ENCODE assay signal across 13 mouse cellular contexts in genomic region chr13:52875541-52876325, GRCm38 (mm10). TPM values are rescaled to one million over a fixed set of nuclear protein-coding genes. Genes with fewer than 3 reads are reported as not detected.
DNase-seq lines count a peak whose midpoint lies in the region; ATAC-seq and TF ChIP-seq lines count a peak whose summit lies in the region.
"Had no signal": no experiment of that assay in that cellular context is flagged by ENCODE, and none has a peak within 500 bp of the region (broad histone marks: within the 10 kb centered on the region; RNA-seq: fewer than 3 reads in every experiment).

No protein-coding gene starts in this region.

- no peak overlapping the region for H3K4me3 ChIP-seq in heart, embryonic 11.5 days (ENCODE audit: low read depth, low read length)
- H3K4me3 ChIP-seq in midbrain, embryonic 13.5 days (replicated peaks): no peak overlapping the region
- H3K4me3 ChIP-seq in midbrain, postnatal 0 days (ENCODE audit: low read depth, low read length): no peak overlapping the region
- no peak overlapping the region for H3K4me3 ChIP-seq in hindbrain, embryonic 16.5 days (ENCODE audit: low read length)
- H3K4me3 ChIP-seq: neural tube, embryonic 12.5 days had no signal

- peaks cover 36% of the 10 kb centered on the region for H3K4me1 ChIP-seq in heart, embryonic 11.5 days (ENCODE audit: control insufficient read depth, insufficient read depth, low read length)
- H3K4me1 ChIP-seq in midbrain, embryonic 13.5 days (replicated peaks): peaks cover 21% of the 10 kb centered on the region
- peaks cover 4% of the 10 kb centered on the region for H3K4me1 ChIP-seq in midbrain, postnatal 0 days (ENCODE audit: insufficient read depth, low read length)
- H3K4me1 ChIP-seq in hindbrain, embryonic 16.5 days (ENCODE audit: control insufficient read depth, insufficient read depth, low read depth, low read length): peaks cover 10% of the 10 kb centered on the region

- no peak overlapping the region for H3K27ac ChIP-seq in heart, embryonic 11.5 days (ENCODE audit: low read depth, low read length)
- H3K27ac ChIP-seq in midbrain, embryonic 13.5 days: peak overlapping the region; percentile 8; the same call in 1 of the 2 replicates
- no peak overlapping the region for H3K27ac ChIP-seq in midbrain, postnatal 0 days (ENCODE audit: low read depth, low read length)
- no peak overlapping the region for H3K27ac ChIP-seq in hindbrain, embryonic 16.5 days (ENCODE audit: low read depth, low read length)
- H3K27ac ChIP-seq: macrophage; neural tube, embryonic 12.5 days had no signal

- no peak for ATAC-seq in heart, embryonic 11.5 days (replicated peaks; ENCODE audit: insufficient number of reproducible peaks, low FRiP score, low TSS enrichment)
- ATAC-seq in midbrain, embryonic 13.5 days: peak; percentile 63
- ATAC-seq in midbrain, postnatal 0 days (ENCODE audit: low FRiP score): no peak
- ATAC-seq in hindbrain, embryonic 16.5 days: 0 out of 2 replicates have a peak, but pooled peaks have one; percentile 43

- no peaks in the 10 kb centered on the region for H3K27me3 ChIP-seq in heart, embryonic 11.5 days (ENCODE audit: control insufficient read depth, insufficient read depth, low read length)
- H3K27me3 ChIP-seq in midbrain, embryonic 13.5 days: no peaks in the 10 kb centered on the region
- H3K27me3 ChIP-seq in midbrain, postnatal 0 days (ENCODE audit: insufficient read depth, low read length): no peaks in the 10 kb centered on the region
- no peaks in the 10 kb centered on the region for H3K27me3 ChIP-seq in hindbrain, embryonic 16.5 days (replicated peaks; ENCODE audit: control insufficient read depth, insufficient read depth, low read length)
- H3K27me3 ChIP-seq: neural tube, embryonic 12.5 days had no signal

- TF ChIP-seq CTCF in midbrain, postnatal 0 days (IDR thresholded peaks at IDR 0.05): no peak

- H3K36me3 ChIP-seq in heart, embryonic 11.5 days (ENCODE audit: control insufficient read depth, insufficient read depth, low read length): no peaks in the 10 kb centered on the region
- no peaks in the 10 kb centered on the region for H3K36me3 ChIP-seq in midbrain, embryonic 13.5 days
- no peaks in the 10 kb centered on the region for H3K36me3 ChIP-seq in midbrain, postnatal 0 days (ENCODE audit: insufficient read depth, low read length)
- H3K36me3 ChIP-seq in hindbrain, embryonic 16.5 days (ENCODE audit: control insufficient read depth, insufficient read depth, low read length): no peaks in the 10 kb centered on the region
- H3K36me3 ChIP-seq: neural tube, embryonic 12.5 days had no signal

- no peaks in the 10 kb centered on the region for H3K9me3 ChIP-seq in heart, embryonic 11.5 days (replicated peaks; ENCODE audit: control insufficient read depth, low read length)
- no peaks in the 10 kb centered on the region for H3K9me3 ChIP-seq in midbrain, embryonic 13.5 days
- no peaks in the 10 kb centered on the region for H3K9me3 ChIP-seq in midbrain, postnatal 0 days (ENCODE audit: low read length)
- no peaks in the 10 kb centered on the region for H3K9me3 ChIP-seq in hindbrain, embryonic 16.5 days (ENCODE audit: control insufficient read depth, low read length)
- H3K9me3 ChIP-seq: neural tube, embryonic 12.5 days had no signal

- H3K4me2 ChIP-seq in heart, embryonic 11.5 days: peak overlapping the region; percentile 29
- H3K4me2 ChIP-seq in midbrain, embryonic 13.5 days (replicated peaks): no peak overlapping the region
- no peak overlapping the region for H3K4me2 ChIP-seq in midbrain, postnatal 0 days (ENCODE audit: low read depth, low read length, poor library complexity, severe bottlenecking)
- H3K4me2 ChIP-seq in hindbrain, embryonic 16.5 days (ENCODE audit: low read length): no peak overlapping the region
- H3K4me2 ChIP-seq: liver, embryonic 11.5 days; neural tube, embryonic 12.5 days had no signal

- no peak overlapping the region for H3K9ac ChIP-seq in heart, embryonic 11.5 days (ENCODE audit: low read depth, low read length)
- H3K9ac ChIP-seq in midbrain, embryonic 13.5 days (replicated peaks): no peak overlapping the region
- H3K9ac ChIP-seq in midbrain, postnatal 0 days (replicated peaks; ENCODE audit: low read length, poor library complexity, severe bottlenecking): no peak overlapping the region
- H3K9ac ChIP-seq in hindbrain, embryonic 16.5 days (ENCODE audit: low read depth, low read length): no peak overlapping the region
- H3K9ac ChIP-seq: neural tube, embryonic 12.5 days had no signal

- DNase-seq in heart, adult 11 months: no peak
- no peak for DNase-seq in midbrain, postnatal 0 days (ENCODE audit: low spot score)
- peak; percentile 90 for DNase-seq in telencephalon, adult 2 months (ENCODE audit: low read depth, low spot score)
- DNase-seq in embryo, embryonic 10 days (ENCODE audit: low spot score): no peak
- DNase-seq in thymus, postnatal 25 days: no peak
- DNase-seq: heart, postnatal 36 days; kidney, adult 8-10 months had no signal

- WGBS in heart, embryonic 11.5 days (ENCODE audit: insufficient replicate concordance): 51% methylated on average over 25 of the region's 25 CpGs
- WGBS in midbrain, embryonic 13.5 days: 77% methylated on average over 25 of the region's 25 CpGs
- WGBS in midbrain, postnatal 0 days: 63% methylated on average over 25 of the region's 25 CpGs
- WGBS in hindbrain, embryonic 16.5 days: 62% methylated on average over 25 of the region's 25 CpGs

RNA-seq across cellular contexts. Expression of gene Auh, which starts 53.7 kb away (rescaled TPM):
- polyA plus RNA-seq in heart, embryonic 11.5 days (2014; fragmentation: Nextera tagmentation; extraction: Ambion mirVana): 47.7 and 54.7 TPM in 2 replicates
- polyA plus RNA-seq in midbrain, embryonic 13.5 days (2015; fragmentation: Nextera tagmentation; extraction: Ambion mirVana): 57.1 and 58.4 TPM in 2 replicates
- 33.7 and 53.9 TPM in 2 replicates for total RNA-seq in midbrain, postnatal 0 days (2014; rRNA removed)
- polyA plus RNA-seq in midbrain, postnatal 0 days (2015; fragmentation: Nextera tagmentation; extraction: Ambion mirVana): 55.9 and 59.6 TPM in 2 replicates
- polyA plus RNA-seq in hindbrain, embryonic 16.5 days (2015; fragmentation: Nextera tagmentation; extraction: Ambion mirVana): 66.5 and 75.0 TPM in 2 replicates

Comparison
In these comparisons a context has a peak if more than half of its experiments do, and no peak if none do; other contexts are left out.
1. ATAC-seq: peak in midbrain, embryonic 13.5 days (single experiment) and hindbrain, embryonic 16.5 days (single experiment); none in heart, embryonic 11.5 days (single experiment) and midbrain, postnatal 0 days (single experiment).